Mouse (Mus musculus) embryo, embryonic 11 days (tissue): ENCODE measurements at regions not wholly inside any gene's neighbourhood (a gene's known extent, or its start where the extent isn't known, plus 50 kb on each side); places are given as distances from the start of the nearest gene placed in this dataset.

Source experiments
- DNase-seq: peaks from one replicate; pipeline ENCODE4 v3.0.0-alpha.2; 2015

DNA sequence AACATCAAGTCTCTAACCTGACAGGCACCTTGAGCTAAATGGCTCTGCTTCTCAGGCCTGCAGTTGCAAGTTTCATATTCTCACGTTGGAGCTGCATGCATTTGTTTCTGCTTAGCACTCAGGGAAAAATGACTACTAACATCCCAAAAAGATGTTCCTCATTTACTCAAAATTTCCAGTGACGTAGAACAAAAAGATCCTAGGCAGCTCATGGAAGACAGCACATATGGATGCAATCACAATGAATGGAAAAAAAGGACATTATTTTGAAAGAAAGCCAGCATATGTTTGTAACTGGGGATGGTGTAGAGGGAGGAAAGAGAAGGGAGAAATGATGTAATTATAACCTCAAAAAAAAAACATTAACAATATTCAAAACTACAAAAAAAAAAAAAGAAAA is 751.2 kb upstream of the Fbxo33 start:
- DNase-seq = peak; percentile 7

DNA sequence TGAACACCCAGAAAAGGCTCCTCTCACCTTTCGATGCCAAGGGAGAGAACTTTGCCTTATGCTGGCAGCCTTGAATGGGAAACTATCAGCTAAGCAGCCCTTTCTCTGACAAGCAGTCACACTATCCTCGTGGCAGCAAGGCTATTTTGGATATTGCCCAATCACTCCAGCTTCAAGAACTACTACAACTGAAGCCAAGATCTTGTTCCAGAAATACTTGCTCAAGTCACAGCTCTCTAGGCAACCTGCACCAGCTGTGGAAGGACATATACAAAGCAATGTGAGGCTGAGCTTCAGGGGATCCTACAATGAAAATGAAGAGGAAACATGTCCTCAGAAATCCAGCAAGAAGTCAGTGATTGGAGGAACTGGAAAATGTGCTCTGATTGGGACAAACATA is 750.4 kb upstream of the Fbxo33 start:
- DNase-seq = no peak

DNA sequence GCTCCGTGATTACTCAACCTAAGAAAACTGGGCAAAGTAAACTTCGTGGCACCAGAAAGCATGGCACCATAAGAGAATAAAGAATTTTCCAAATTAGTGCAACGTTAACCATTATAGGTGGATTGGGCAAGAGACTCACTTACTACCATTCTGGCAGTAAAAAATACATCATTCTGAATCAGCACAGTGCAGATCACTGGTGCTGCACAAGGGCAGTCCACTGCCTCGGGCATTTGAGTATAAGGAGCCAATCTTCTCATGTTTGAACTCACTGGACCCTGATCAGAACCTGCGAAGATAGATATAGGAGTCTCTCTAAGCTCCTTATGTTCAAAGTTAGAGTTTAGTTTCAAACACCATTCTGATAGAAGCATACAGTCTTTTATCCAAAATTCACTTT is 747.7 kb upstream of the Fbxo33 start:
- no peak for DNase-seq

DNA sequence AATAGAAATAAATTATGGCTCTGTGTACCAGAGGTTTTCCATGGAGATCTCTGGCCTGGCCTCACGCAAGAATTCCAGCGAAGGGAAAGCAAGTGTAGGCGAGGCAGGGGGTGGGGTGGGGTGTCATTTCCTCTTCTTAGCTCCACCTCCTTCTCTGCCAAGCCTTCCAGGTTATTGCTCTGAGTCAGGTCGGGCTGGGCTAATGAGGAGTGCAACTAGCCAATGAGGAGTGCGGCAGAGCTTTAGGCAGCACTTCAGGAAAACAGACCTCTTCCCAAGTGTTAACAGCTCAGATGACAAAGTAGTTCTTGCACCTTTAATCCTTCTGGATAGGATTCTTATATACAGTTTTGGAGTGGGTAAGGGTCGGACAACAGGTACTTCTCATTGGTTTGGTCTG is 741.6 kb upstream of the Fbxo33 start:
- DNase-seq = no peak

DNA sequence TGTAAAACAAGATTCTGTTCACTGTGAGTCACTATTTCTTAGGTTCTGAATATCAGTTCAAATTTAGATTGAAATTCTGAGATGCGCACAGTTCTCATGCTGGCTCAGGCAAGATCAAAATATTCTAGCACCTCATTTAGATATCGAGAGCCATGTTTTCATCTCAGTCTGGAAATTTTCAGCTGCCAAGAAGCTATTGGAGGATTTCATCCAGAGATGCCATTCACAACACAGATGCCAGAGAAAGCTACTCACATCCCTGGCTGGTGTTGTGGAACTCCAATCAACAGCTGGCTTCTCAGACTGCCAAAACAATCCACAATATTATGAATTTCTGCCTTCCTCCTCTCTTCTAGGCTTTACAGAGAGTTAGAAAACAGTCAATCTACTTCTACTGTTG is 712.9 kb upstream of the Fbxo33 start:
- DNase-seq = no peak

DNA sequence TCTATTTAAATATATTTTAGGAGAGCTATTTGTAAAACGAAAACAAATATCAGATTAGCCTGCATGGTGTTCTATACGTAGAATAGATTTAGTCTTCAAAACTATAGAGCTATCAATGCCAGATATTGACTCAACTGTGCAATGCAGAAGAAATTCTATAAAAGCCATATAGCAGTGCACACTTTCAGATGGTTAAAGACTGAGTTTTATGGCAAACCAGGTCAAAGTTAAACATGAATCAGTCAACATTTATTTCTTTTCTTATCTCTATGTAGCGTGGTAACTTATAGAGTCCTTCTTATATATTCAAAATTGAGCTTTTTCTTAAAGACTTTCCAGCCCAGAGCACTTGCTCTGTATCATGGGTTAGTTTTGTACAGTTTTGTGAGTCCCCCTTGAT is 705.5 kb upstream of the Fbxo33 start:
- no peak for DNase-seq

DNA sequence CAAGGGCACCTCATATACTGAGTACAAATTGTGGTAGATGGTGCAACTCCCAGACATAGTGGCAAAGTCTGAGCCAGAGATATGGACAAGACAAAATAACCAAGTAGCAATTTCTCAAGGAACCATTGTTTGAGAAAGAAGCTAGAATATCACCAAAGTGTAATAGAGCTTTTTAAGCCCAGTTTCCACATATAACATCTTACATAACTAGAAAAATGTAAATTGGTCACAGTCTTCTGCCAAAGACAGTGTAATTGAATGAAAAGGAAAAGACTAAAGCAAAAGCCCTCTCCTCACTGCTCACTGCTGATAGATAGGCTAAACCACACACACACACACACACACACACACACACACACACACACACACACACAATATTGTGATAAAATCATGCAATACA is 679.4 kb upstream of the Fbxo33 start:
- no peak for DNase-seq

DNA sequence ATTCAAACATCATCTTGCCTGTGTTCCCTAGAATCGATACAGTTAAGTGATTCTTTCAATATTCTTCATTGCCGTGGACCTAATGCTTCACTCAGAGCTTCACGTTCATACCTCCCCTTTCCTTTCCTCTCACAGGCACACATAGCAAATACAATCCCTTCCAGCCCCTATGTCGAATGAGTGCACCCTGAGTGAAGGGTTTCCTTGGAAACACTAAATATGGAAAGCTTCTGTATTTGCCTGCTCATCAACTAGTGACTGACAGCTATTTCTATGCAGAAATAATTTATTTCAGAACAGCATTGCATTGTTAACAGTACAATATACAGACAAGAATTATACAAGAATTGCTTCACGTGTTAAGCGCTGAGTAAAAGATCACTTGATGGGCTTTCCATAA is 671.4 kb upstream of the Fbxo33 start:
- DNase-seq = no peak
